In the genomic region with DNA sequence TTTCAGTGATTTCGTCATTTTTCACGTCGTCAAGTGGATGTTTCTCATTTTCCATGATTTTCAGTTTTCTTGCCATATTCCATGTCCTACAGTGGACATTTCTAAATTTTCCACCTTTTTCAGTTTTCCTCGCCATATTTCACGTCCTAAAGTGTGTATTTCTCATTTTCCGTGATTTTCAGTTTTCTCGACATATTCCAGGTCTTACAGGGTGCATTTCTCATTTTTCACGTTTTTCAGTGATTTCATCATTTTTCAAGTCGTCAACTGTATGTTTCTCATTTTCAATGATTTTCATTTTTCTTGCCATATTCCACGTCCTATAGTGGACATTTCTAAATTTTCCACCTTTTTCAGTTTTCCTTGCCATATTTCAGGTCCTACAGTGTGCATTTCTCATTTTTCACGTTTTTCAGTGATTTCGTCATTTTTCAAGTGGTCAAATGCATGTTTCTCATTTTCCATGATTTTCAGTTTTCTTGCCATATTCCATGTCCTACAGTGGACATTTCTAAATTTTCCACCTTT, we compare ENCODE assay signal across 14 mouse cellular contexts. TPM values are rescaled to one million over a fixed set of nuclear protein-coding genes. Genes with fewer than 3 reads are reported as not detected.
DNase-seq lines count a peak whose midpoint lies in the region; ATAC-seq and TF ChIP-seq lines count a peak whose summit lies in the region.
"Not testable (repeated sequence)": the region's sequence is repeated elsewhere in the genome, so short reads cannot be mapped to it uniquely, and the experiment has no call there.
"Had no signal": no experiment of that assay in that cellular context is flagged by ENCODE, and none has a peak within 500 bp of the region (broad histone marks: within the 10 kb centered on the region; RNA-seq: fewer than 3 reads in every experiment).

A gene (plus strand): TSS at position 478 of the 528 bp plus-strand sequence.

- TF ChIP-seq EP300 in MEL (IDR thresholded peaks at IDR 0.05; ENCODE audit: low read depth in 1 of 2, low read length in 2 of 2); liver, embryonic 14.5 days (IDR thresholded peaks at IDR 0.05; ENCODE audit: low read depth): not testable (repeated sequence)

- H3K79me2 ChIP-seq in MEL (ENCODE audit: control insufficient read depth, insufficient read depth, low read length, poor library complexity) = not testable (repeated sequence)

- WGBS in embryonic facial prominence, embryonic 14.5 days = 68% methylated on average over 12 of the region's 12 CpGs
- WGBS in liver, embryonic 14.5 days (ENCODE audit: insufficient replicate concordance) = 50% methylated on average over 12 of the region's 12 CpGs

- not testable (repeated sequence) for H3K9me3 ChIP-seq in MEL (replicated peaks; ENCODE audit: insufficient read depth, low read length); embryonic facial prominence, embryonic 14.5 days (ENCODE audit: control insufficient read depth, low read length); liver, embryonic 14.5 days (ENCODE audit: control insufficient read depth, low read length)

- H3K9ac ChIP-seq in MEL (ENCODE audit: control insufficient read depth, low read depth, low read length, poor library complexity, severe bottlenecking); embryonic facial prominence, embryonic 14.5 days (ENCODE audit: low read depth, low read length); liver, embryonic 14.5 days (replicated peaks): not testable (repeated sequence)

- not testable (repeated sequence) for H3K4me1 ChIP-seq in MEL (ENCODE audit: control insufficient read depth in 1 of 2, insufficient read depth in 2 of 2, low read length in 2 of 2); embryonic facial prominence, embryonic 14.5 days (ENCODE audit: control insufficient read depth, insufficient read depth, low read length); liver, embryonic 14.5 days (replicated peaks; ENCODE audit: control insufficient read depth in 2 of 2, insufficient read depth in 2 of 2, low read length in 1 of 2)

- not testable (repeated sequence) for H3K4me3 ChIP-seq in MEL (ENCODE audit: control insufficient read depth in 1 of 2, insufficient read depth in 1 of 2, low read depth in 2 of 2, low read length in 2 of 2); embryonic facial prominence, embryonic 14.5 days (ENCODE audit: low read depth, low read length); liver, embryonic 14.5 days (ENCODE audit: insufficient read depth in 1 of 2, low read depth in 2 of 2, low read length in 2 of 2)

- not testable (repeated sequence) for TF ChIP-seq RAD21 in MEL (IDR thresholded peaks at IDR 0.05; ENCODE audit: low read depth, low read length)

- not testable (repeated sequence) for TF ChIP-seq CTCF in MEL (IDR thresholded peaks at IDR 0.05 in 2 of 3, conservative IDR thresholded peaks at IDR 0.05 in 1 of 3; ENCODE audit: control insufficient read depth in 1 of 3, insufficient read depth in 1 of 3, low read depth in 2 of 3, low read length in 3 of 3, poor library complexity in 1 of 3, severe bottlenecking in 1 of 3); liver, embryonic 14.5 days (IDR thresholded peaks at IDR 0.05; ENCODE audit: low read depth)

- not testable (repeated sequence) for TF ChIP-seq POLR2A in MEL (IDR thresholded peaks at IDR 0.05; ENCODE audit: control insufficient read depth in 1 of 2, insufficient read depth in 1 of 2, low read depth in 1 of 2, low read length in 2 of 2, poor library complexity in 1 of 2)

- DNase-seq in MEL (ENCODE audit: low read depth, low spot score) = peak; percentile 73
- peak; percentile 38 for DNase-seq in c-Kit-negative CD71-positive TER-119-positive erythroid progenitor cells, embryonic 14.5 days (ENCODE audit: low read depth, low spot score)
- peak; percentile 25 for DNase-seq in embryonic facial prominence, embryonic 14.5 days (ENCODE audit: low spot score)
- peak; percentile 30 for DNase-seq in heart, adult 8-10 months (ENCODE audit: low spot score)
- peak; percentile 34 for DNase-seq in kidney, postnatal 14 days
- peak in 2 of 3 experiments; percentile 34 to 61 for DNase-seq in liver, embryonic 14.5 days (ENCODE audit: low read depth in 3 of 3, low spot score in 3 of 3)
- DNase-seq in ovary, postnatal 10 days (ENCODE audit: low spot score) = peak; percentile 24
- DNase-seq in urinary bladder, adult 18-20 months (ENCODE audit: low spot score in 2 of 2) = peak; percentile 8 to 18

- not testable (repeated sequence) for H3K27me3 ChIP-seq in MEL (ENCODE audit: control insufficient read depth in 1 of 2, insufficient read depth in 2 of 2, low read length in 2 of 2); embryonic facial prominence, embryonic 14.5 days (replicated peaks; ENCODE audit: control insufficient read depth, insufficient read depth, low read length); liver, embryonic 14.5 days (ENCODE audit: control insufficient read depth, insufficient read depth, low read length)

- H3K27ac ChIP-seq in MEL (ENCODE audit: control insufficient read depth, low read depth, low read length); embryonic facial prominence, embryonic 14.5 days (replicated peaks; ENCODE audit: low read depth, low read length); liver, embryonic 14.5 days: not testable (repeated sequence)

- ATAC-seq in embryonic facial prominence, embryonic 14.5 days (ENCODE audit: low read depth); liver, embryonic 14.5 days (ENCODE audit: insufficient read depth): not testable (repeated sequence)

- not testable (repeated sequence) for H3K4me2 ChIP-seq in embryonic facial prominence, embryonic 14.5 days (ENCODE audit: low read depth, low read length); liver, embryonic 14.5 days (ENCODE audit: low read depth)

- H3K36me3 ChIP-seq in MEL (ENCODE audit: control insufficient read depth in 1 of 2, insufficient read depth in 2 of 2, low read length in 2 of 2); embryonic facial prominence, embryonic 14.5 days (ENCODE audit: control insufficient read depth, insufficient read depth, low read length); liver, embryonic 14.5 days (replicated peaks; ENCODE audit: control insufficient read depth, insufficient read depth, low read depth): not testable (repeated sequence)

RNA-seq across cellular contexts. Expression of the gene that starts here (rescaled TPM):
- not detected in 2 replicates for total RNA-seq in MEL (2012; rRNA removed)
- polyA plus RNA-seq in MEL (2012; ENCODE audit: insufficient read depth in 1 of 2, insufficient read length in 2 of 2, low read depth in 1 of 2, low replicate concordance in 2 of 2, missing spikeins in 1 of 2) = not detected
- polyA plus RNA-seq in embryonic facial prominence, embryonic 14.5 days (2014; fragmentation: Nextera tagmentation; extraction: Ambion mirVana) = not detected in 2 replicates
- total RNA-seq in heart, adult 8-10 months (2022) = not detected
- not detected in 2 replicates for polyA plus RNA-seq in liver, embryonic 14.5 days (2012; rRNA removed)
- not detected in 2 replicates for polyA plus RNA-seq in liver, embryonic 14.5 days (2014; fragmentation: Nextera tagmentation; extraction: Ambion mirVana)
- total RNA-seq: left cerebral cortex, adult 18-20 months; monocyte, adult 5-6 weeks had no signal
- polyA plus RNA-seq: forebrain, embryonic 13.5 days; heart, embryonic 12.5 days; intestine, embryonic 16.5 days; lung, embryonic 15.5 days had no signal

Comparison
In these comparisons a context has a peak if more than half of its experiments do, and no peak if none do; other contexts are left out.
1. Peak in DNase-seq in MEL; RNA of the gene not detected or under 1 TPM.
2. Peak in DNase-seq in embryonic facial prominence, embryonic 14.5 days; RNA of the gene not detected or under 1 TPM.
3. Peak in DNase-seq in heart, adult 8-10 months; RNA of the gene not detected or under 1 TPM.
4. Peak in DNase-seq in liver, embryonic 14.5 days; RNA of the gene not detected or under 1 TPM.
5. DNase-seq: peak in every context shown above with its lines; median percentile 73 in MEL; 48 in liver, embryonic 14.5 days; 38 in c-Kit-negative CD71-positive TER-119-positive erythroid progenitor cells, embryonic 14.5 days; 34 in kidney, postnatal 14 days; 30 in heart, adult 8-10 months; 25 in embryonic facial prominence, embryonic 14.5 days; 24 in ovary, postnatal 10 days; 13 in urinary bladder, adult 18-20 months.